Mouse (Mus musculus): ENCODE data around the gene Aldh1a2.

DNA sequence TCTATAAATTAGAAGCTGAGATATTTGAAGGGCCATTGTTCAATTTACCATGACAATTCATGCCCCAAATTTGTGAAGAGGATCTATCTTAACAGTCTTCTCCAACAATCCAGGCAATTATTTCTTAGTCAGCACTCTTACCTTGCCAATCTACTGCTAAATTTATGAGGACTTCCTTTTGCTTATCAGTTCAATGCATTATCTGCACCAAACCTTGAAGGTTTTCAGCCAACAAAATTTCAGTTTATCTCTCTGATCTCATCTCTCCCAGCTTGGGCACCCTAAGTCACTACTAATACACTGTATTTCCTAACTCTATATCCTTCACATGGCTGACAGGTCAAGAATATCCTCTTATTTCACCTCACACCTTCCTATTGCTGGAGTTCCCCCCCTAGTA, 30.3 kb upstream of the Aldh1a2 start:
- TF ChIP-seq EP300 (IDR thresholded peaks at IDR 0.05; ENCODE audit: low read depth) (no peak), CTCF (IDR thresholded peaks at IDR 0.05; ENCODE audit: low read depth) (no peak)

Measured in liver, embryonic 14.5 days (tissue).